Mouse (Mus musculus) C2C12 (cell line): ENCODE results near the gene Adi1. TPM values are rescaled to one million over a fixed set of nuclear protein-coding genes. Genes with fewer than 3 reads are reported as not detected.
A peak's percentile ranks its signal among the peaks of the same experiment; 100 is the strongest.

Experiments
- H3K27me3 ChIP-seq: one replicate; pipeline ENCODE4 v1.6.1; 2011; ENCODE audit not compliant: control insufficient read depth, insufficient read depth, insufficient read length
- H3K36me3 ChIP-seq: one replicate; pipeline ENCODE4 v1.6.1; 2011; ENCODE audit not compliant: control insufficient read depth, insufficient read depth
- H3K4me3 ChIP-seq: one replicate; pipeline ENCODE4 v1.5.1; 2011; ENCODE audit warnings: mild to moderate bottlenecking, control low read depth; ENCODE audit not compliant: poor library complexity, insufficient read depth, severe bottlenecking
- H3K79me2 ChIP-seq: one replicate; pipeline ENCODE4 v1.6.1; 2011; ENCODE audit not compliant: control insufficient read depth, insufficient read depth
- H3K79me3 ChIP-seq: one replicate; pipeline ENCODE4 v1.6.1; 2011; ENCODE audit warnings: low read depth, control low read depth
- H3ac ChIP-seq: one replicate; pipeline ENCODE3; 2011; ENCODE audit warnings: low read depth; ENCODE audit not compliant: control insufficient read depth, insufficient read length
- CEBPB ChIP-seq: IDR thresholded peaks from one replicate; pipeline ENCODE4 v1.6.1; 2011; ENCODE audit warnings: low read depth, mild to moderate bottlenecking, control low read depth, moderate library complexity
- CTCF ChIP-seq: IDR thresholded peaks from one replicate; pipeline ENCODE4 v1.5.1; 2011; ENCODE audit not compliant: control insufficient read depth, insufficient read depth, insufficient read length
- FOSL1 ChIP-seq: IDR thresholded peaks from one replicate; pipeline ENCODE4 v1.8.0; 2011; ENCODE audit warnings: mild to moderate bottlenecking, low read length; ENCODE audit not compliant: poor library complexity, insufficient read depth, severe bottlenecking
- MAX ChIP-seq: IDR thresholded peaks from one replicate; pipeline ENCODE4 v1.6.1; 2011; ENCODE audit warnings: mild to moderate bottlenecking, control low read depth
- MYOD1 ChIP-seq: IDR thresholded peaks from one replicate; pipeline ENCODE4 v1.6.1; 2011; ENCODE audit warnings: low read depth; ENCODE audit not compliant: control insufficient read depth, insufficient read length
- MYOG ChIP-seq: IDR thresholded peaks from one replicate; pipeline ENCODE4 v1.6.1; 2011; ENCODE audit not compliant: control insufficient read depth, insufficient read length; ENCODE audit errors: extremely low read depth
- USF1 ChIP-seq: IDR thresholded peaks from one replicate; pipeline ENCODE4 v1.6.1; 2011; ENCODE audit warnings: low read depth, mild to moderate bottlenecking, control low read depth, moderate library complexity
- long read RNA-seq, 2 experiments: library from polyadenylated mRNA; unstranded; transcript quantifications; one replicate each; pipeline ENCODE4 v2.0.0; 2019 to 2020
- polyA plus RNA-seq: library from polyadenylated mRNA; unstranded; fragments of >200 nt; fragmentation: generic; extraction: Trizol; gene quantifications from one replicate; pipeline ENCODE4 v1.2.1, GENCODE M21; 2012; ENCODE audit warnings: missing spikeins

Gene Adi1
- 13.3 TPM for polyA plus RNA-seq
- long read RNA-seq, experiment 1, transcript Adi1-201 (4 exons, 1,652 nt) = major isoform, 37 of 41 reads
- long read RNA-seq, experiment 1, partial matches to known transcripts = 0 of 41 reads
- long read RNA-seq, experiment 1, other reads (novel, unspliced or antisense) = 4 of 41 reads
- long read RNA-seq, experiment 2, transcript Adi1-201 (4 exons, 1,652 nt) = major isoform, 46 of 46 reads
- long read RNA-seq, experiment 2, partial matches to known transcripts = 0 of 46 reads
- long read RNA-seq, experiment 2, other reads (novel, unspliced or antisense) = 0 of 46 reads

GRCm38 (mm10) chr12:28675121-28675924 is at the start of gene Adi1:
TSS of gene Adi1 (plus strand) at chr12:28675231.
- H3ac ChIP-seq = peak within 1 kb of the TSS; percentile 86
- H3K79me3 ChIP-seq = no peaks in the 10 kb centered on the region

GRCm38 (mm10) chr12:28625407-28625806 is 49.6 kb upstream of the Adi1 start:
- Histone ChIP-seq H3K79me2 (peaks cover 2% of the 10 kb centered on the region), H3K27me3 (peaks cover under 1% of the 10 kb centered on the region), H3K36me3 (peaks cover 13% of the 10 kb centered on the region), H3K79me3 (no peaks in the 10 kb centered on the region), H3ac (no peak overlapping the region), H3K4me3 (no peak overlapping the region)
- no peak for TF ChIP-seq MAX
- no peak for TF ChIP-seq CTCF
- TF ChIP-seq CEBPB = no peak
- TF ChIP-seq USF1 = no peak
- no peak for TF ChIP-seq MYOD1
- no peak for TF ChIP-seq MYOG
- TF ChIP-seq FOSL1 = no peak

More at GRCm38 (mm10) chr12:28675121-28675924, at the start of gene Adi1:
- Histone ChIP-seq H3K79me2 (no peaks in the 10 kb centered on the region), H3K27me3 (no peaks in the 10 kb centered on the region), H3K4me3 (peak within 1 kb of the TSS; percentile 36), H3K36me3 (no peaks in the 10 kb centered on the region)
- TF ChIP-seq MYOG (no peak), MAX (peak; percentile 50), USF1 (peak; percentile 37)

GRCm38 (mm10) chr12:28627092-28627491 is 47.9 kb upstream of the Adi1 start:
- H3K79me3 ChIP-seq = peaks cover 3% of the 10 kb centered on the region
- peaks cover 29% of the 10 kb centered on the region for H3K36me3 ChIP-seq
- H3K79me2 ChIP-seq = peaks cover 19% of the 10 kb centered on the region
- H3ac ChIP-seq = no peak overlapping the region
- TF ChIP-seq CTCF (no peak), USF1 (no peak), MYOG (no peak), MAX (no peak), CEBPB (no peak), MYOD1 (no peak), FOSL1 (no peak)
- no peaks in the 10 kb centered on the region for H3K27me3 ChIP-seq
- no peak overlapping the region for H3K4me3 ChIP-seq

- no peaks in the 10 kb centered on the region for H3K27me3 ChIP-seq
- H3ac ChIP-seq = no peak overlapping the region
- peaks cover 16% of the 10 kb centered on the region for H3K79me3 ChIP-seq
- H3K36me3 ChIP-seq = peaks cover 43% of the 10 kb centered on the region
- H3K79me2 ChIP-seq = peaks cover 32% of the 10 kb centered on the region
- H3K4me3 ChIP-seq = no peak overlapping the region
- TF ChIP-seq USF1 (no peak), MAX (no peak), CEBPB (no peak), MYOG (no peak), FOSL1 (no peak), CTCF (no peak), MYOD1 (no peak)
These were observed 46.6 kb upstream of the Adi1 start for GRCm38 (mm10) chr12:28628436-28628835.

GRCm38 (mm10) chr12:28635058-28635534 is 39.9 kb upstream of the Adi1 start:
- H3K79me3 ChIP-seq = peaks cover 37% of the 10 kb centered on the region
- H3ac ChIP-seq = peak overlapping the region; percentile 98
- peak overlapping the region; percentile 61 for H3K4me3 ChIP-seq
- TF ChIP-seq USF1 (no peak), MAX (no peak), CTCF (no peak), FOSL1 (no peak), CEBPB (no peak), MYOD1 (no peak)
- H3K36me3 ChIP-seq = peaks cover 50% of the 10 kb centered on the region
- no peaks in the 10 kb centered on the region for H3K27me3 ChIP-seq
- H3K79me2 ChIP-seq = peaks cover 55% of the 10 kb centered on the region
